ENCODE assay signal across 18 mouse cellular contexts in the genomic region with DNA sequence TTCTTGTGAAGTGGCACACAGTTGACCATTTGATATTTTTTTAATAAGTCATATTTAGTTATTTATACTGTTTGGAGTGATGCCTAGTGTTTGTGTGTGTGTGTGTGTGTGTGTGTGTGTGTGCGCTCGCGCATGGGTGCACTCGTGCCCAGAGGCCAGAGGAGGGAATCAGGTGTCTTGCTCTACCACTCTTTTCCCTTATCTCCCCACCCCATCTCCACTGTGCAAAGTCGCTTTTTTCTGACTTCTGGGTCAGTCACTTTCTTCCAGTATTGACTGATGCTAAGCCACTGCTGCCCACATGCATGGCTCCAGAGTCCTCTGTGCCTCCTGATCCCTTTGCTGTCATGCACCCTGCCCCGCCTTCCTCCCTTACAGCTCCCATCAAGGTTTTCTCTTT.
"Had no signal": no experiment of that assay in that cellular context is flagged by ENCODE, and none has a peak within 500 bp of the region (broad histone marks: within the 10 kb centered on the region; RNA-seq: fewer than 3 reads in every experiment).

No protein-coding gene starts in this region.

- H3K36me3 ChIP-seq: heart, embryonic 12.5 days; heart, embryonic 13.5 days; heart, embryonic 15.5 days; hindbrain, embryonic 10.5 days; hindbrain, embryonic 12.5 days; hindbrain, embryonic 13.5 days; hindbrain, embryonic 15.5 days; intestine, embryonic 15.5 days; kidney, embryonic 15.5 days had no signal

- H3K27me3 ChIP-seq: heart, embryonic 12.5 days; heart, embryonic 13.5 days; heart, embryonic 15.5 days; hindbrain, embryonic 12.5 days; hindbrain, embryonic 15.5 days; intestine, embryonic 15.5 days; kidney, embryonic 15.5 days had no signal

- ATAC-seq: hindbrain, postnatal 0 days; inflammation-experienced regulatory T-cells, adult 6 months; intestine, embryonic 15.5 days; intestine, embryonic 16.5 days; intestine, postnatal 0 days had no signal

- H3K4me2 ChIP-seq: heart, embryonic 11.5 days; heart, embryonic 12.5 days; heart, embryonic 13.5 days; heart, embryonic 15.5 days; hindbrain, embryonic 12.5 days; hindbrain, embryonic 13.5 days; hindbrain, embryonic 14.5 days; hindbrain, embryonic 15.5 days; intestine, embryonic 15.5 days; kidney, embryonic 15.5 days had no signal

- H3K4me1 ChIP-seq: heart, embryonic 12.5 days; heart, embryonic 13.5 days; heart, embryonic 15.5 days; hindbrain, embryonic 12.5 days; hindbrain, embryonic 13.5 days; hindbrain, embryonic 15.5 days; intestine, embryonic 15.5 days; kidney, embryonic 15.5 days had no signal

- H3K4me3 ChIP-seq: heart, embryonic 12.5 days; heart, embryonic 13.5 days; heart, embryonic 15.5 days; hindbrain, embryonic 10.5 days; hindbrain, embryonic 12.5 days; hindbrain, embryonic 13.5 days; hindbrain, embryonic 15.5 days; intestine, embryonic 15.5 days; kidney, embryonic 15.5 days; layer of hippocampus, adult 2 months; left cerebral cortex, adult 2 months had no signal

- H3K27ac ChIP-seq: heart, embryonic 13.5 days; heart, embryonic 15.5 days; hindbrain, embryonic 12.5 days; hindbrain, embryonic 13.5 days; hindbrain, embryonic 14.5 days; hindbrain, embryonic 15.5 days; hindbrain, postnatal 0 days; intestine, embryonic 15.5 days; kidney, embryonic 15.5 days; kidney, postnatal 0 days; layer of hippocampus, adult 2 months; left cerebral cortex, adult 2 months had no signal

- H3K9ac ChIP-seq: heart, embryonic 12.5 days; heart, embryonic 13.5 days; heart, embryonic 15.5 days; hindbrain, embryonic 12.5 days; hindbrain, embryonic 13.5 days; hindbrain, embryonic 14.5 days; hindbrain, embryonic 15.5 days; intestine, embryonic 15.5 days; kidney, embryonic 15.5 days had no signal

- H3K9me3 ChIP-seq: heart, embryonic 13.5 days; heart, embryonic 15.5 days; hindbrain, embryonic 12.5 days; hindbrain, embryonic 13.5 days; hindbrain, embryonic 15.5 days; intestine, embryonic 15.5 days; kidney, embryonic 15.5 days had no signal
